Mouse (Mus musculus) embryonic facial prominence, embryonic 14.5 days (tissue): Measurements from ENCODE around the gene Ndufb6. TPM values are rescaled to one million over a fixed set of nuclear protein-coding genes. Genes with fewer than 3 reads are reported as not detected.

Source experiments
- ATAC-seq: fragments of 200-750 bp; cut with Nextera tagmentation; 2 replicates; pipeline ENCODE4 v1.8.0; 2017; ENCODE audit warnings: low read depth, moderate number of reproducible peaks, moderate TSS enrichment
- DNase-seq: peaks from one replicate; pipeline ENCODE4 v3.0.0-alpha.2; 2015; ENCODE audit warnings: low spot score
- H3K27ac ChIP-seq: fragments of 300-500 bp; sonication (generic); replicated peaks from 2 replicates; pipeline ENCODE4 v1.5.1; 2014; ENCODE audit warnings: low read depth, mild to moderate bottlenecking, low read length, moderate library complexity
- H3K27me3 ChIP-seq: fragments of 300-500 bp; sonication (generic); replicated peaks from 2 replicates; pipeline ENCODE4 v1.6.1; 2014; ENCODE audit warnings: low read length; ENCODE audit not compliant: control insufficient read depth, insufficient read depth
- H3K36me3 ChIP-seq: fragments of 300-500 bp; sonication (generic); 2 replicates; pipeline ENCODE4 v1.6.1; 2014; ENCODE audit warnings: low read length, mixed read lengths; ENCODE audit not compliant: control insufficient read depth, insufficient read depth
- H3K4me1 ChIP-seq: fragments of 300-500 bp; sonication (generic); 2 replicates; pipeline ENCODE4 v1.6.1; 2014; ENCODE audit warnings: antibody characterized with exemption, low read length; ENCODE audit not compliant: control insufficient read depth, insufficient read depth
- H3K4me2 ChIP-seq: fragments of 300-500 bp; sonication (generic); 2 replicates; pipeline ENCODE4 v1.6.1; 2014; ENCODE audit warnings: low read depth, mild to moderate bottlenecking, low read length, moderate library complexity, mixed read lengths
- H3K4me3 ChIP-seq: fragments of 300-500 bp; sonication (generic); 2 replicates; pipeline ENCODE4 v1.5.1; 2014; ENCODE audit warnings: low read depth, mild to moderate bottlenecking, low read length
- H3K9ac ChIP-seq: fragments of 300-500 bp; sonication (generic); 2 replicates; pipeline ENCODE4 v1.6.1; 2014; ENCODE audit warnings: low read depth, mild to moderate bottlenecking, low read length, moderate library complexity, mixed read lengths
- H3K9me3 ChIP-seq: fragments of 300-500 bp; sonication (generic); 2 replicates; pipeline ENCODE4 v1.6.1; 2016; ENCODE audit warnings: low read length; ENCODE audit not compliant: control insufficient read depth
- WGBS: fragments of 180-500 bp; shearing (Covaris S2); extraction: QIAGEN DNeasy Blood & Tissue Kit; methylation state at CpG from one replicate; pipeline ENCODE4 v1.1.7; 2014; 5-methylcytosine and 5-hydroxymethylcytosine counted together
- polyA plus RNA-seq: library from polyadenylated mRNA; unstranded; fragments of >200 nt; fragmentation: Nextera tagmentation; extraction: Ambion mirVana; gene quantifications from 2 replicates; pipeline ENCODE4 v1.2.1, GENCODE M21; 2014

The Ndufb6 gene
- polyA plus RNA-seq, 1 experiment from 2014 or later, result 290 TPM

GRCm38 (mm10) chr4:40244035-40244434, 35.2 kb downstream of the Ndufb6 start:
- H3K4me3 ChIP-seq, result no peak overlapping the region
- ATAC-seq, result no peak
- H3K27ac ChIP-seq, result no peak overlapping the region
- no peaks in the 10 kb centered on the region for H3K9me3 ChIP-seq
- no peak overlapping the region for H3K9ac ChIP-seq
- 78% methylated on average over 8 of the region's 8 CpGs for WGBS
- 0 out of 2 replicates have a peak, but pooled peaks cover 3% of the 10 kb centered on the region for H3K4me1 ChIP-seq
- DNase-seq, result no peak
- H3K27me3 ChIP-seq, result no peaks in the 10 kb centered on the region
- no peak overlapping the region for H3K4me2 ChIP-seq
- H3K36me3 ChIP-seq, result no peaks in the 10 kb centered on the region

- DNase-seq, result no peak
- no peak overlapping the region for H3K27ac ChIP-seq
- H3K4me3 ChIP-seq, result no peak overlapping the region
- 75% methylated on average over 4 of the region's 4 CpGs for WGBS
- H3K4me1 ChIP-seq, result 0 out of 2 replicates have a peak, but pooled peaks cover 3% of the 10 kb centered on the region
- H3K9me3 ChIP-seq, result no peaks in the 10 kb centered on the region
- no peak overlapping the region for H3K9ac ChIP-seq
- ATAC-seq, result no peak
- no peaks in the 10 kb centered on the region for H3K36me3 ChIP-seq
- no peak overlapping the region for H3K4me2 ChIP-seq
- H3K27me3 ChIP-seq, result no peaks in the 10 kb centered on the region
Observed at GRCm38 (mm10) chr4:40243006-40243405, 36.2 kb downstream of the Ndufb6 start.

GRCm38 (mm10) chr4:40241928-40242327, 37.3 kb downstream of the Ndufb6 start:
- no peak overlapping the region for H3K4me3 ChIP-seq
- H3K4me2 ChIP-seq, result no peak overlapping the region
- H3K36me3 ChIP-seq, result no peaks in the 10 kb centered on the region
- H3K9ac ChIP-seq, result no peak overlapping the region
- H3K27me3 ChIP-seq, result no peaks in the 10 kb centered on the region
- H3K4me1 ChIP-seq, result 0 out of 2 replicates have a peak, but pooled peaks cover 3% of the 10 kb centered on the region
- WGBS, result 52% methylated on average over 6 of the region's 6 CpGs
- ATAC-seq (no peak), DNase-seq (no peak)
- no peak overlapping the region for H3K27ac ChIP-seq
- no peaks in the 10 kb centered on the region for H3K9me3 ChIP-seq

GRCm38 (mm10) chr4:40240272-40240744, 38.9 kb downstream of the Ndufb6 start:
- peak overlapping the region; percentile 62 for H3K4me3 ChIP-seq
- ATAC-seq, result no peak
- peak overlapping the region; percentile 68; the same call in 1 of the 2 replicates for H3K9ac ChIP-seq
- 0 out of 2 replicates have a peak, but pooled peaks cover 3% of the 10 kb centered on the region for H3K4me1 ChIP-seq
- WGBS, result 38% methylated on average over 5 of the region's 5 CpGs
- no peaks in the 10 kb centered on the region for H3K36me3 ChIP-seq
- DNase-seq, result no peak
- H3K27ac ChIP-seq, result no peak overlapping the region
- no peaks in the 10 kb centered on the region for H3K9me3 ChIP-seq
- H3K27me3 ChIP-seq, result no peaks in the 10 kb centered on the region
- peak overlapping the region; percentile 70 for H3K4me2 ChIP-seq

- H3K9ac ChIP-seq, result peak within 1 kb of the TSS; percentile 68
- H3K4me3 ChIP-seq, result peak within 1 kb of the TSS; percentile 62
- no peaks in the 10 kb centered on the region for H3K9me3 ChIP-seq
- H3K27ac ChIP-seq, result peak within 1 kb of the TSS; percentile 39
- 0 out of 2 replicates have a peak, but pooled peaks cover 3% of the 10 kb centered on the region for H3K4me1 ChIP-seq
- H3K4me2 ChIP-seq, result peak within 1 kb of the TSS; percentile 70
- ATAC-seq, result peak; percentile 80
- 3% methylated on average over 30 of the region's 35 CpGs for WGBS
- peak; percentile 60 for DNase-seq
- no peaks in the 10 kb centered on the region for H3K36me3 ChIP-seq
- H3K27me3 ChIP-seq, result no peaks in the 10 kb centered on the region
Observed at GRCm38 (mm10) chr4:40239409-40240271, 39.6 kb downstream of the Ndufb6 start, which contains the start of gene Ddx58. Gene Ddx58 (minus strand): TSS chr4:40239828.

GRCm38 (mm10) chr4:40238483-40239408, 40.5 kb downstream of the Ndufb6 start:
- Histone ChIP-seq H3K4me2 (peak overlapping the region; percentile 70), H3K9me3 (no peaks in the 10 kb centered on the region), H3K4me3 (peak overlapping the region; percentile 62), H3K27me3 (no peaks in the 10 kb centered on the region), H3K4me1 (0 out of 2 replicates have a peak, but pooled peaks cover 3% of the 10 kb centered on the region), H3K27ac (peak overlapping the region; percentile 39), H3K9ac (peak overlapping the region; percentile 68), H3K36me3 (0 out of 2 replicates have a peak, but pooled peaks cover 3% of the 10 kb centered on the region)
- ATAC-seq (peak; percentile 84), DNase-seq (peak; percentile 70)
- WGBS, result 2% methylated on average over 17 of the region's 17 CpGs

GRCm38 (mm10) chr4:40236829-40237228, 42.4 kb downstream of the Ndufb6 start:
- DNase-seq (no peak), ATAC-seq (no peak)
- Histone ChIP-seq H3K27me3 (no peaks in the 10 kb centered on the region), H3K4me2 (no peak overlapping the region), H3K4me3 (no peak overlapping the region), H3K36me3 (0 out of 2 replicates have a peak, but pooled peaks cover 3% of the 10 kb centered on the region), H3K4me1 (0 out of 2 replicates have a peak, but pooled peaks cover 3% of the 10 kb centered on the region), H3K9me3 (no peaks in the 10 kb centered on the region), H3K27ac (no peak overlapping the region), H3K9ac (no peak overlapping the region)
- 79% methylated on average over 4 of the region's 4 CpGs for WGBS

GRCm38 (mm10) chr4:40234256-40234655, 45.0 kb downstream of the Ndufb6 start:
- Histone ChIP-seq H3K9ac (no peak overlapping the region), H3K9me3 (no peaks in the 10 kb centered on the region), H3K36me3 (0 out of 2 replicates have a peak, but pooled peaks cover 3% of the 10 kb centered on the region), H3K27ac (no peak overlapping the region), H3K27me3 (no peaks in the 10 kb centered on the region), H3K4me2 (no peak overlapping the region), H3K4me3 (no peak overlapping the region), H3K4me1 (no peaks in the 10 kb centered on the region)
- 90% methylated on average over 5 of the region's 6 CpGs for WGBS
- no peak for DNase-seq
- no peak for ATAC-seq
